Comparison of ENCODE assay signal across 1 mouse cellular context in the genomic region with DNA sequence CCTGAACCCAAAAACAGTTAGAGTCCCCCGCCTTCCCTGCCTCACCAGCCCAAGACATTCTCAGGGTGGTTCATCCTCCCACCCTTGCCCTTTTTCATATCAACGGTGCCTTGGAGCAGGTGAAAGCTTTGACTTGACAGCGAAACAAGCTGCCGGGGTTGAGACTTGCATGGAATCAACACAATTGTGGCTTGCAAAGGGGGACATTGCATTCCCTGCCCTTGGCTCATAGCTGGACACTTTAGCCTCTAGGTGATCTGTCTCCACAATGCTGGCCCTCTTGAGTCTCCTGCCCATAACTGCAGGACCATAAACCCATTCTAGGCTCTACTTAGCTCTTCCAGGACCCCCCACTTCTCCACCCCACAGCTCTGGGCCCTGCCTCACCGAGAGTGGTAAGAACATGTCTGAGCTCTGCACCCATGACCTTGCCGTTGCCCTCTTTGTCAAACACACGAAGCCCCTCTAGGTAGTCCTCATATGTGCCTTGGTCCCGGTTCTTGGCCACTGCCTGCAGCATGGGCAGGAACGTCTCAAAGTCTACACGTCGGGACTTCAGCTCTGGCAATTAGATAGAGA.
TF ChIP-seq lines count a peak whose summit lies in the region.

No protein-coding gene starts in this region.

TF ChIP-seq in CH12.LX, 34 proteins besides CTCF, POLR2A, EP300 and RAD21 (continued from another document):
- TF ChIP-seq MAFK (IDR thresholded peaks at IDR 0.05; ENCODE audit: insufficient replicate concordance, low read length), result no peak
- TF ChIP-seq ZNF384 (IDR thresholded peaks at IDR 0.05; ENCODE audit: low read depth, low read length), result no peak
- TF ChIP-seq ZC3H11A (IDR thresholded peaks at IDR 0.05; ENCODE audit: low read depth, low read length), result no peak
- TF ChIP-seq CHD2 (IDR thresholded peaks at IDR 0.05; ENCODE audit: low read length), result no peak
- TF ChIP-seq IRF4 (IDR thresholded peaks at IDR 0.05; ENCODE audit: low read depth, low read length), result no peak
- no peak for TF ChIP-seq MYC (IDR thresholded peaks at IDR 0.05; ENCODE audit: low read depth, low read length)
